In genomic region chr17:47788996-47789395, GRCm38 (mm10) we compare ENCODE assay signal across 21 mouse cellular contexts. TPM values are rescaled to one million over a fixed set of nuclear protein-coding genes. Genes with fewer than 3 reads are reported as not detected.
DNase-seq lines count a peak whose midpoint lies in the region; ATAC-seq and TF ChIP-seq lines count a peak whose summit lies in the region.
"Had no signal": no experiment of that assay in that cellular context is flagged by ENCODE, and none has a peak within 500 bp of the region (broad histone marks: within the 10 kb centered on the region; RNA-seq: fewer than 3 reads in every experiment).

No protein-coding gene starts in this region.

- H3K27ac ChIP-seq in forebrain, embryonic 10.5 days = peak overlapping the region; percentile 58
- H3K27ac ChIP-seq in forebrain, embryonic 13.5 days = no peak overlapping the region
- H3K27ac ChIP-seq in hindbrain, embryonic 11.5 days (ENCODE audit: low read depth, low read length) = no peak overlapping the region
- H3K27ac ChIP-seq in hindbrain, embryonic 14.5 days = no peak overlapping the region
- no peak overlapping the region for H3K27ac ChIP-seq in embryonic facial prominence, embryonic 14.5 days (replicated peaks; ENCODE audit: low read depth, low read length)
- H3K27ac ChIP-seq: embryonic facial prominence, embryonic 15.5 days; heart, embryonic 13.5 days; neural tube, embryonic 15.5 days; stomach, postnatal 0 days had no signal

- H3K4me3 ChIP-seq in forebrain, embryonic 10.5 days = no peak overlapping the region
- H3K4me3 ChIP-seq in forebrain, embryonic 13.5 days = no peak overlapping the region
- H3K4me3 ChIP-seq in hindbrain, embryonic 11.5 days (ENCODE audit: low read depth, low read length) = no peak overlapping the region
- H3K4me3 ChIP-seq in hindbrain, embryonic 14.5 days (replicated peaks; ENCODE audit: low read length) = no peak overlapping the region
- H3K4me3 ChIP-seq in E14TG2a.4 (replicated peaks; ENCODE audit: low read length) = 0 out of 2 replicates have a peak overlapping the region, but pooled peaks have one; percentile 64
- no peak overlapping the region for H3K4me3 ChIP-seq in embryonic facial prominence, embryonic 14.5 days (ENCODE audit: low read depth, low read length)
- H3K4me3 ChIP-seq: embryonic facial prominence, embryonic 15.5 days; heart, embryonic 13.5 days; neural tube, embryonic 15.5 days had no signal

- H3K9ac ChIP-seq in forebrain, embryonic 13.5 days = no peak overlapping the region
- no peak overlapping the region for H3K9ac ChIP-seq in hindbrain, embryonic 11.5 days (ENCODE audit: low read depth, low read length)
- H3K9ac ChIP-seq in hindbrain, embryonic 14.5 days = no peak overlapping the region
- no peak overlapping the region for H3K9ac ChIP-seq in embryonic facial prominence, embryonic 14.5 days (ENCODE audit: low read depth, low read length)
- H3K9ac ChIP-seq: embryonic facial prominence, embryonic 15.5 days; heart, embryonic 13.5 days; neural tube, embryonic 15.5 days had no signal

- DNase-seq in forebrain, embryonic 10.5 days (ENCODE audit: extremely low spot score, low spot score) = no peak
- peak; percentile 57 for DNase-seq in hindbrain, embryonic 11.5 days (ENCODE audit: low spot score)
- no peak for DNase-seq in hindbrain, embryonic 14.5 days (ENCODE audit: low spot score)
- peak; percentile 35 for DNase-seq in embryonic facial prominence, embryonic 14.5 days (ENCODE audit: low spot score)
- no peak for DNase-seq in spleen, postnatal 36 days (ENCODE audit: low spot score in 2 of 2)
- DNase-seq: cerebellum, adult 9-10 months; heart, adult 18-20 months; kidney, postnatal 10 days; lung, adult 18-20 months; right cerebral cortex, postnatal 4 days; thymus, postnatal 14 days had no signal

- H3K9me3 ChIP-seq in forebrain, embryonic 10.5 days = no peaks in the 10 kb centered on the region
- H3K9me3 ChIP-seq in forebrain, embryonic 13.5 days (replicated peaks) = no peaks in the 10 kb centered on the region
- H3K9me3 ChIP-seq in hindbrain, embryonic 11.5 days (ENCODE audit: control insufficient read depth, low read length) = no peaks in the 10 kb centered on the region
- no peaks in the 10 kb centered on the region for H3K9me3 ChIP-seq in hindbrain, embryonic 14.5 days (ENCODE audit: control insufficient read depth, low read length)
- no peaks in the 10 kb centered on the region for H3K9me3 ChIP-seq in E14TG2a.4 (ENCODE audit: low read length)
- H3K9me3 ChIP-seq in embryonic facial prominence, embryonic 14.5 days (ENCODE audit: control insufficient read depth, low read length) = no peaks in the 10 kb centered on the region
- H3K9me3 ChIP-seq: embryonic facial prominence, embryonic 15.5 days; heart, embryonic 13.5 days; neural tube, embryonic 15.5 days had no signal

- WGBS in forebrain, embryonic 10.5 days = 69% methylated on average over 6 of the region's 6 CpGs
- WGBS in forebrain, embryonic 13.5 days = 67% methylated on average over 6 of the region's 6 CpGs
- WGBS in hindbrain, embryonic 11.5 days = 61% methylated on average over 6 of the region's 6 CpGs
- 61% methylated on average over 6 of the region's 6 CpGs for WGBS in hindbrain, embryonic 14.5 days
- WGBS in embryonic facial prominence, embryonic 14.5 days = 64% methylated on average over 6 of the region's 6 CpGs

- TF ChIP-seq CTCF in E14TG2a.4 (conservative IDR thresholded peaks at IDR 0.05; ENCODE audit: low read length) = no peak

- no peak for ATAC-seq in forebrain, embryonic 13.5 days
- no peak for ATAC-seq in hindbrain, embryonic 11.5 days (ENCODE audit: low FRiP score)
- ATAC-seq in hindbrain, embryonic 14.5 days (ENCODE audit: low FRiP score) = no peak
- ATAC-seq in embryonic facial prominence, embryonic 14.5 days (ENCODE audit: low read depth) = no peak
- ATAC-seq in activated CD4-positive, CD25-positive, alpha-beta regulatory T cell, adult 4 months = no peak
- ATAC-seq: CD4-positive, CD25-positive, alpha-beta regulatory T cell, adult 4 months; inflammation-experienced regulatory T-cells, adult 6 months had no signal

- H3K27me3 ChIP-seq in forebrain, embryonic 10.5 days (ENCODE audit: poor library complexity, severe bottlenecking) = peaks cover 59% of the 10 kb centered on the region
- H3K27me3 ChIP-seq in forebrain, embryonic 13.5 days = peaks cover 16% of the 10 kb centered on the region
- H3K27me3 ChIP-seq in hindbrain, embryonic 11.5 days (ENCODE audit: control insufficient read depth, insufficient read depth, low read length) = no peaks in the 10 kb centered on the region
- H3K27me3 ChIP-seq in hindbrain, embryonic 14.5 days (ENCODE audit: control insufficient read depth, insufficient read depth, low read length) = no peaks in the 10 kb centered on the region
- no peaks in the 10 kb centered on the region for H3K27me3 ChIP-seq in E14TG2a.4 (ENCODE audit: insufficient read depth, low read length)
- H3K27me3 ChIP-seq in embryonic facial prominence, embryonic 14.5 days (replicated peaks; ENCODE audit: control insufficient read depth, insufficient read depth, low read length) = no peaks in the 10 kb centered on the region
- H3K27me3 ChIP-seq: embryonic facial prominence, embryonic 15.5 days had no signal

- peaks cover 67% of the 10 kb centered on the region for H3K4me1 ChIP-seq in forebrain, embryonic 10.5 days
- peaks cover 8% of the 10 kb centered on the region; the same call in 1 of the 2 replicates for H3K4me1 ChIP-seq in forebrain, embryonic 13.5 days
- peaks cover 6% of the 10 kb centered on the region; the same call in 1 of the 2 replicates for H3K4me1 ChIP-seq in hindbrain, embryonic 11.5 days (replicated peaks; ENCODE audit: control insufficient read depth, insufficient read depth, low read length)
- H3K4me1 ChIP-seq in hindbrain, embryonic 14.5 days (replicated peaks; ENCODE audit: control insufficient read depth, insufficient read depth, low read length) = no peaks in the 10 kb centered on the region; the same call in none of the 2 replicates
- peaks cover 95% of the 10 kb centered on the region for H3K4me1 ChIP-seq in E14TG2a.4 (replicated peaks; ENCODE audit: low read depth, low read length)
- peaks cover 16% of the 10 kb centered on the region for H3K4me1 ChIP-seq in embryonic facial prominence, embryonic 14.5 days (ENCODE audit: control insufficient read depth, insufficient read depth, low read length)

- H3K36me3 ChIP-seq in forebrain, embryonic 10.5 days (replicated peaks) = no peaks in the 10 kb centered on the region
- no peaks in the 10 kb centered on the region for H3K36me3 ChIP-seq in forebrain, embryonic 13.5 days (ENCODE audit: poor library complexity, severe bottlenecking)
- no peaks in the 10 kb centered on the region for H3K36me3 ChIP-seq in hindbrain, embryonic 11.5 days (ENCODE audit: control insufficient read depth, insufficient read depth, low read length)
- H3K36me3 ChIP-seq in hindbrain, embryonic 14.5 days (replicated peaks; ENCODE audit: control insufficient read depth, insufficient read depth) = no peaks in the 10 kb centered on the region
- peaks cover 54% of the 10 kb centered on the region for H3K36me3 ChIP-seq in E14TG2a.4 (ENCODE audit: insufficient read depth, low read length)
- no peaks in the 10 kb centered on the region for H3K36me3 ChIP-seq in embryonic facial prominence, embryonic 14.5 days (ENCODE audit: control insufficient read depth, insufficient read depth, low read length)
- H3K36me3 ChIP-seq: embryonic facial prominence, embryonic 15.5 days; neural tube, embryonic 15.5 days had no signal

- H3K4me2 ChIP-seq in forebrain, embryonic 13.5 days = no peak overlapping the region
- H3K4me2 ChIP-seq in hindbrain, embryonic 11.5 days (replicated peaks; ENCODE audit: low read depth, low read length) = no peak overlapping the region
- H3K4me2 ChIP-seq in hindbrain, embryonic 14.5 days (replicated peaks) = no peak overlapping the region
- H3K4me2 ChIP-seq in embryonic facial prominence, embryonic 14.5 days (ENCODE audit: low read depth, low read length) = no peak overlapping the region
- H3K4me2 ChIP-seq: embryonic facial prominence, embryonic 15.5 days; heart, embryonic 13.5 days; liver, embryonic 11.5 days; neural tube, embryonic 15.5 days had no signal

RNA-seq across cellular contexts. Expression of gene Mdfi, which starts 45.5 kb away (rescaled TPM):
- polyA plus RNA-seq in forebrain, embryonic 10.5 days (2016; fragmentation: Nextera tagmentation; extraction: Ambion mirVana) = 13.1 and 13.2 TPM in 2 replicates
- 2.6 and 3.1 TPM in 2 replicates for polyA plus RNA-seq in forebrain, embryonic 13.5 days (2015; fragmentation: Nextera tagmentation; extraction: Ambion mirVana)
- polyA plus RNA-seq in hindbrain, embryonic 11.5 days (2014; fragmentation: Nextera tagmentation; extraction: Ambion mirVana) = 39.0 and 40.5 TPM in 2 replicates
- 7.5 and 7.7 TPM in 2 replicates for polyA plus RNA-seq in hindbrain, embryonic 14.5 days (2014; fragmentation: Nextera tagmentation; extraction: Ambion mirVana)
- polyA plus RNA-seq in embryonic facial prominence, embryonic 14.5 days (2014; fragmentation: Nextera tagmentation; extraction: Ambion mirVana) = 54.5 and 64.6 TPM in 2 replicates
- polyA plus RNA-seq in activated CD4-positive, CD25-positive, alpha-beta regulatory T cell, adult 4 months (2017; shearing (Covaris generic)) = not detected
- polyA plus RNA-seq: CD4-positive, CD25-positive, alpha-beta regulatory T cell, adult 4 months; inflammation-experienced regulatory T-cells, adult 6 months had no signal

RNA-seq across cellular contexts. Expression of gene Tfeb, which starts 52.2 kb away (rescaled TPM):
- 1.9 and 2.2 TPM in 2 replicates for polyA plus RNA-seq in forebrain, embryonic 10.5 days (2016; fragmentation: Nextera tagmentation; extraction: Ambion mirVana)
- 1.5 and 1.7 TPM in 2 replicates for polyA plus RNA-seq in forebrain, embryonic 13.5 days (2015; fragmentation: Nextera tagmentation; extraction: Ambion mirVana)
- 2.5 TPM in 2 replicates for polyA plus RNA-seq in hindbrain, embryonic 11.5 days (2014; fragmentation: Nextera tagmentation; extraction: Ambion mirVana)
- 2.8 and 4.2 TPM in 2 replicates for polyA plus RNA-seq in hindbrain, embryonic 14.5 days (2014; fragmentation: Nextera tagmentation; extraction: Ambion mirVana)
- polyA plus RNA-seq in embryonic facial prominence, embryonic 14.5 days (2014; fragmentation: Nextera tagmentation; extraction: Ambion mirVana) = 8.6 and 9.7 TPM in 2 replicates
- 10 to 100 TPM in 1 of 2 experiments, 1 to 10 TPM in 1; 8.7 to 14.9 TPM for polyA plus RNA-seq in activated CD4-positive, CD25-positive, alpha-beta regulatory T cell, adult 4 months (2017; shearing (Covaris generic))

Comparison
In these comparisons a context has a peak if more than half of its experiments do, and no peak if none do; other contexts are left out.
1. DNase-seq: peak in hindbrain, embryonic 11.5 days (single experiment) and embryonic facial prominence, embryonic 14.5 days (single experiment); none in forebrain, embryonic 10.5 days (single experiment), hindbrain, embryonic 14.5 days (single experiment) and spleen, postnatal 36 days (0 of 2).